Mouse (Mus musculus): ENCODE data around the gene Crb3. TPM values are rescaled to one million over a fixed set of nuclear protein-coding genes. Genes with fewer than 3 reads are reported as not detected.
A peak's percentile ranks its signal among the peaks of the same experiment; 100 is the strongest.

Crb3 gene
- polyA plus RNA-seq, 1 experiment: 6.3 TPM

DNA sequence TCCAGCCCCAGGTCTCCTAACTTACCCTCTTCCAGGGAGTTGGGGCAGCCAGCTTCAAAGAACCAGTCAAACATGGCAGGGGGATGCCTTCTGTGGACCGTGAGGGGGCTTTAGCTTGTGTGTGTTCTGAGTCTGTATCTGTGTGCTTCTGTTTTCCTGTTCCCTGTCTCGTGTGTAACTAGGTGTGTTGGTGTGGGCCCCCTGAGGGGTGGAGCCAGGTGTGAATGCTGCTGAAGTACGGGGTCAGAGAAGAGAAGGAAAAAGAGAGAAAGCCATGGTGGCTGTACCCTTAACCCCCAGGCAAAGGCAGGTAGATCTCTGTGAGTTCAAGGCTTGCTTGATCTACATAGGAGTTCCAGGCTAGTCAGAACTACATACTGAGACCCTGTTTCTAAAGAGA, 18.0 kb downstream of the Crb3 start:
- peaks cover 13% of the 10 kb centered on the region for H3K36me3 ChIP-seq (ENCODE audit: control insufficient read depth, insufficient read depth, low read length)
- H3K4me3 ChIP-seq (ENCODE audit: extremely low read depth, insufficient read depth, insufficient read length): no peak overlapping the region
- no peak for DNase-seq (ENCODE audit: low read depth in 1 of 2, low spot score in 2 of 2)
- peaks cover 25% of the 10 kb centered on the region; the same call in 1 of the 2 replicates for H3K4me1 ChIP-seq (ENCODE audit: control insufficient read depth, insufficient read depth, insufficient read length)
- no peaks in the 10 kb centered on the region for H3K27me3 ChIP-seq (ENCODE audit: control insufficient read depth, insufficient read depth, low read length)
- TF ChIP-seq CTCF (IDR thresholded peaks at IDR 0.05; ENCODE audit: extremely low read depth, insufficient read depth, insufficient read length, insufficient replicate concordance): no peak
- no peak for TF ChIP-seq POLR2A (IDR thresholded peaks at IDR 0.05; ENCODE audit: low read depth, low read length)
- WGBS: 44% methylated on average over 3 of the region's 3 CpGs
- no peak overlapping the region for H3K27ac ChIP-seq (ENCODE audit: insufficient read depth, low read length)

GRCm38 (mm10) chr17:57078336-57078735, 19.4 kb downstream of the Crb3 start, which contains the start of gene Dennd1c:
Gene Dennd1c, minus strand, starts transcription at chr17:57078514.
- Histone ChIP-seq H3K27ac (ENCODE audit: insufficient read depth, low read length) (peak within 1 kb of the TSS; percentile 93), H3K36me3 (ENCODE audit: control insufficient read depth, insufficient read depth, low read length) (peaks cover 13% of the 10 kb centered on the region), H3K4me1 (ENCODE audit: control insufficient read depth, insufficient read depth, insufficient read length) (peaks cover 25% of the 10 kb centered on the region; the same call in 1 of the 2 replicates), H3K27me3 (ENCODE audit: control insufficient read depth, insufficient read depth, low read length) (no peaks in the 10 kb centered on the region), H3K4me3 (ENCODE audit: extremely low read depth, insufficient read depth, insufficient read length) (peak within 1 kb of the TSS; percentile 76)
- TF ChIP-seq CTCF (IDR thresholded peaks at IDR 0.05; ENCODE audit: extremely low read depth, insufficient read depth, insufficient read length, insufficient replicate concordance) (no peak), POLR2A (IDR thresholded peaks at IDR 0.05; ENCODE audit: low read depth, low read length) (peak; percentile 84)
- DNase-seq (ENCODE audit: low read depth in 1 of 2, low spot score in 2 of 2): peak; percentile 64 to 76
- 7% methylated on average over 6 of the region's 6 CpGs for WGBS

DNA sequence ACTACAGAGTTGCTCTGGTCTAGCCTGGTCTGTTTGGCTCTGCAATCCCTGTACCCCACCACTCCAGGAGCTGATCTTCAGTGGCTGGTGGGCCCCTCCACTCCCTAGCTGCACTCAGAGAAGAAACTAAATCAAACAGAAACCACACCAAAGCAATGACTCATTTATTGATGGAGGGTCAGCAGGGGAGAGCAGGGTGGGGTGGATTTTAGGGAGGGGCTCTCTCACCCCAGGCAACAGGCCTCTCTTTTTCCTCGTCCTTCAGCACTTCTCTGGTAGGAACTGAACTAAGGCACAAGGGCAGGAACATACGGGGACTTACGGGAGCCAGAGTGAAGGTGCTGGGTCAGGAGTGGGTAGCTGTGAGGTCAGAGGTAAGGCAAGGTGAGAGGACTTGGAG, 21.0 kb downstream of the Crb3 start:
- Histone ChIP-seq H3K36me3 (ENCODE audit: control insufficient read depth, insufficient read depth, low read length) (peaks cover 4% of the 10 kb centered on the region; the same call in 1 of the 2 replicates), H3K27me3 (ENCODE audit: control insufficient read depth, insufficient read depth, low read length) (no peaks in the 10 kb centered on the region), H3K4me1 (ENCODE audit: control insufficient read depth, insufficient read depth, insufficient read length) (peaks cover 22% of the 10 kb centered on the region; the same call in 1 of the 2 replicates), H3K4me3 (ENCODE audit: extremely low read depth, insufficient read depth, insufficient read length) (no peak overlapping the region), H3K27ac (ENCODE audit: insufficient read depth, low read length) (no peak overlapping the region)
- TF ChIP-seq POLR2A (IDR thresholded peaks at IDR 0.05; ENCODE audit: low read depth, low read length): no peak
- TF ChIP-seq CTCF (IDR thresholded peaks at IDR 0.05; ENCODE audit: extremely low read depth, insufficient read depth, insufficient read length, insufficient replicate concordance): no peak
- no peak for DNase-seq (ENCODE audit: low read depth in 1 of 2, low spot score in 2 of 2)
- WGBS: 74% methylated on average over 3 of the region's 3 CpGs

- H3K27me3 ChIP-seq (ENCODE audit: control insufficient read depth, insufficient read depth, low read length): no peaks in the 10 kb centered on the region
- WGBS: 95% methylated on average over 31 of the region's 31 CpGs
- H3K4me3 ChIP-seq (ENCODE audit: extremely low read depth, insufficient read depth, insufficient read length): no peak overlapping the region
- H3K27ac ChIP-seq (ENCODE audit: insufficient read depth, low read length): no peak overlapping the region
- no peak for DNase-seq (ENCODE audit: low read depth in 1 of 2, low spot score in 2 of 2)
- no peak for TF ChIP-seq CTCF (IDR thresholded peaks at IDR 0.05; ENCODE audit: extremely low read depth, insufficient read depth, insufficient read length, insufficient replicate concordance)
- no peak for TF ChIP-seq POLR2A (IDR thresholded peaks at IDR 0.05; ENCODE audit: low read depth, low read length)
- peaks cover 18% of the 10 kb centered on the region; the same call in 1 of the 2 replicates for H3K4me1 ChIP-seq (ENCODE audit: control insufficient read depth, insufficient read depth, insufficient read length)
- peaks cover 2% of the 10 kb centered on the region; the same call in 1 of the 2 replicates for H3K36me3 ChIP-seq (ENCODE audit: control insufficient read depth, insufficient read depth, low read length)
Measured at GRCm38 (mm10) chr17:57081234-57081842, 22.4 kb downstream of the Crb3 start.

DNA sequence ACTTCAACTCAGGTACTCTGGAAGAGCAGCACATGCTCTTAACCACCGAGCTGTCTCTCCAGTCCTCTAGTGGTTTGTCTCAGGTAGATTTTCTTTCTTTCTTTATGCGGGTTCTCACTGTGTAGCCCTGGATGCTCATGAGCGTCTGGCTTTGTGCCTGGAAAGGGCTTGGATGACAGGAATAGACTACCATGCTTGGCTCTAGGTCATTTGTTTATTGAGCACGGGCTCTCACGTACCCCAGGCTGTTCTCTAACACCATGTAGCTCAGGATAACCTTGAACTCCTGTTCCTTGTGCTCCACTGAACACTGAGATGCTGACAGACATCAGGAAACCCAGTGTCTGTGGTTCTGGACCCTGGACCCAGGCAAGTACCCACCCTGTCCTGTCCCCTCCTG, 23.6 kb downstream of the Crb3 start:
- DNase-seq (ENCODE audit: low read depth in 1 of 2, low spot score in 2 of 2): no peak
- H3K4me3 ChIP-seq (ENCODE audit: extremely low read depth, insufficient read depth, insufficient read length): no peak overlapping the region
- H3K36me3 ChIP-seq (ENCODE audit: control insufficient read depth, insufficient read depth, low read length): peaks cover 2% of the 10 kb centered on the region; the same call in 1 of the 2 replicates
- TF ChIP-seq CTCF (IDR thresholded peaks at IDR 0.05; ENCODE audit: extremely low read depth, insufficient read depth, insufficient read length, insufficient replicate concordance) (no peak), POLR2A (IDR thresholded peaks at IDR 0.05; ENCODE audit: low read depth, low read length) (no peak)
- no peak overlapping the region for H3K27ac ChIP-seq (ENCODE audit: insufficient read depth, low read length)
- 85% methylated on average over 5 of the region's 5 CpGs for WGBS
- H3K27me3 ChIP-seq (ENCODE audit: control insufficient read depth, insufficient read depth, low read length): no peaks in the 10 kb centered on the region
- H3K4me1 ChIP-seq (ENCODE audit: control insufficient read depth, insufficient read depth, insufficient read length): peaks cover 8% of the 10 kb centered on the region; the same call in 1 of the 2 replicates

GRCm38 (mm10) chr17:57085970-57086757, 27.3 kb downstream of the Crb3 start:
- TF ChIP-seq POLR2A (IDR thresholded peaks at IDR 0.05; ENCODE audit: low read depth, low read length) (no peak), CTCF (IDR thresholded peaks at IDR 0.05; ENCODE audit: extremely low read depth, insufficient read depth, insufficient read length, insufficient replicate concordance) (no peak)
- H3K27ac ChIP-seq (ENCODE audit: insufficient read depth, low read length): no peak overlapping the region
- H3K4me3 ChIP-seq (ENCODE audit: extremely low read depth, insufficient read depth, insufficient read length): no peak overlapping the region
- 89% methylated on average over 11 of the region's 11 CpGs for WGBS
- no peaks in the 10 kb centered on the region for H3K4me1 ChIP-seq (ENCODE audit: control insufficient read depth, insufficient read depth, insufficient read length)
- H3K36me3 ChIP-seq (ENCODE audit: control insufficient read depth, insufficient read depth, low read length): peaks cover 1% of the 10 kb centered on the region; the same call in 1 of the 2 replicates
- no peak for DNase-seq (ENCODE audit: low read depth in 1 of 2, low spot score in 2 of 2)
- no peaks in the 10 kb centered on the region for H3K27me3 ChIP-seq (ENCODE audit: control insufficient read depth, insufficient read depth, low read length)
